Mouse (Mus musculus) small intestine, adult 2 months (tissue): Measurements from ENCODE around the gene Tsc2. TPM values are rescaled to one million over a fixed set of nuclear protein-coding genes. Genes with fewer than 3 reads are reported as not detected.

Source experiments
- H3K27ac ChIP-seq: fragments of 200-500 bp; 2 replicates; pipeline ENCODE4 v1.5.1; 2012; ENCODE audit warnings: low read depth, low read length, control low read depth, inconsistent platforms; ENCODE audit not compliant: insufficient read depth
- H3K27me3 ChIP-seq: fragments of 200-500 bp; 2 replicates; pipeline ENCODE4 v1.6.1; 2012; ENCODE audit warnings: mild to moderate bottlenecking, moderate library complexity, low read length, inconsistent platforms; ENCODE audit not compliant: control insufficient read depth, insufficient read depth
- H3K36me3 ChIP-seq: fragments of 200-500 bp; 2 replicates; pipeline ENCODE4 v1.6.1; 2012; ENCODE audit warnings: mild to moderate bottlenecking, low read length, control low read depth, inconsistent platforms; ENCODE audit not compliant: control insufficient read depth, insufficient read depth
- H3K4me1 ChIP-seq: fragments of 200-500 bp; 2 replicates; pipeline ENCODE4 v1.6.1; 2012; ENCODE audit warnings: low read length, inconsistent platforms, mixed read lengths; ENCODE audit not compliant: control insufficient read depth, insufficient read depth, insufficient read length
- H3K4me3 ChIP-seq: fragments of 200-500 bp; 2 replicates; pipeline ENCODE4 v1.5.1; 2012; ENCODE audit warnings: low read depth, mild to moderate bottlenecking, control low read depth, inconsistent platforms, low read length, moderate library complexity
- CTCF ChIP-seq: fragments of 200-500 bp; IDR thresholded peaks from 2 replicates; pipeline ENCODE4 v1.5.1; 2012; ENCODE audit warnings: low read depth, mild to moderate bottlenecking, control low read depth, inconsistent platforms, low read length, moderate library complexity, mixed read lengths; ENCODE audit not compliant: insufficient replicate concordance, insufficient read length; ENCODE audit errors: extremely low read depth
- POLR2A ChIP-seq: fragments of 200-500 bp; IDR thresholded peaks from 2 replicates; pipeline ENCODE4 v1.6.1; 2012; ENCODE audit warnings: low read depth, mild to moderate bottlenecking, control low read depth, inconsistent platforms, low read length, moderate library complexity
- WGBS: fragments of 180-500 bp; shearing (Covaris S2); methylation state at CpG from one replicate; pipeline ENCODE4 v1.1.7; 2018; 5-methylcytosine and 5-hydroxymethylcytosine counted together
- polyA plus RNA-seq: library from polyadenylated mRNA; depleted of rRNA; stranded (reverse); fragments of >200 nt; gene quantifications from 2 replicates; pipeline ENCODE4 v1.2.3, GENCODE M21; 2012

Gene Tsc2
- polyA plus RNA-seq, 1 experiment: 83.5 TPM

GRCm38 (mm10) chr17:24583599-24584460 lies 48.6 kb downstream of the Tsc2 start:
- no peak for TF ChIP-seq CTCF
- TF ChIP-seq POLR2A: no peak
- H3K27me3 ChIP-seq: no peaks in the 10 kb centered on the region
- H3K36me3 ChIP-seq: peaks cover 51% of the 10 kb centered on the region
- H3K27ac ChIP-seq: no peak overlapping the region
- no peaks in the 10 kb centered on the region for H3K4me1 ChIP-seq
- 75% methylated on average over 5 of the region's 5 CpGs for WGBS
- H3K4me3 ChIP-seq: no peak overlapping the region

DNA sequence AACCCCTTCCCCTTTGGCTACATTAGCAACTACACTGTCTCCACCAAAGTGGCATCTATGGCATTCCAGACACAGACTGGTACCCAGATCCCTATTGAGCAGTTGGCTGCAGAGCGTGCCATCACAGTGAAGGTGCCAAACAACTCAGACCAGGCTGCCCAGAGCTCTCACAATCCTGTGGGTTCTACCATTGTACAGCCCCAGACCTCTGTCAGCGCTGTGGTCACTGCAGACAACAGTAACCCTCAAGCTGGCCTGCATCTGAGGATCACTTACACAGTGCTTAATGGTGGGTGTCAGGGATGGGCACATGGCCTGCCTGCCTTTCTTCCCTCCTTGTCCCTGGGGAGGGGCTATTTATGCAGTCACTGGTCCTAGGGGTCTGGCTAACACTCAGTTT lies 52.1 kb downstream of the Tsc2 start:
- H3K27me3 ChIP-seq: no peaks in the 10 kb centered on the region
- no peak overlapping the region for H3K27ac ChIP-seq
- 96% methylated on average over 2 of the region's 2 CpGs for WGBS
- TF ChIP-seq POLR2A (no peak), CTCF (no peak)
- peaks cover 31% of the 10 kb centered on the region for H3K36me3 ChIP-seq
- H3K4me3 ChIP-seq: no peak overlapping the region
- no peaks in the 10 kb centered on the region for H3K4me1 ChIP-seq

GRCm38 (mm10) chr17:24579532-24579931 lies 52.9 kb downstream of the Tsc2 start:
- no peaks in the 10 kb centered on the region for H3K4me1 ChIP-seq
- H3K27ac ChIP-seq: no peak overlapping the region
- H3K36me3 ChIP-seq: peaks cover 31% of the 10 kb centered on the region
- no peak overlapping the region for H3K4me3 ChIP-seq
- 93% methylated on average over 3 of the region's 3 CpGs for WGBS
- TF ChIP-seq CTCF (no peak), POLR2A (no peak)
- no peaks in the 10 kb centered on the region for H3K27me3 ChIP-seq

DNA sequence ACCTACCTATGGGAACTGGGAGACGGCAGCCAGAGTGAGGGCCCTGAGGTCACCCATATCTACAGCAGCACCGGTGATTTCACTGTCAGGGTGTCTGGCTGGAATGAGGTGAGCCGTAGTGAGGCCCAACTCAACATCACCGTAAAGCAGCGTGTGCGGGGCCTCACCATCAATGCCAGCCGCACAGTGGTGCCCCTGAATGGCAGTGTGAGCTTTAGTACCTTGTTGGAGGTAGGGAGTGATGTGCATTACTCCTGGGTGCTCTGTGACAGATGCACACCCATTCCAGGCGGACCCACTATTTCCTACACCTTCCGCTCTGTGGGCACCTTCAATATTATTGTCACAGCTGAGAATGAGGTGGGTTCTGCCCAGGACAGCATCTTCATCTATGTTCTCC lies 58.6 kb downstream of the Tsc2 start:
- TF ChIP-seq POLR2A: no peak
- no peak for TF ChIP-seq CTCF
- Histone ChIP-seq H3K27ac (no peak overlapping the region), H3K4me3 (no peak overlapping the region), H3K27me3 (no peaks in the 10 kb centered on the region), H3K4me1 (no peaks in the 10 kb centered on the region), H3K36me3 (peaks cover 31% of the 10 kb centered on the region)
- WGBS: 92% methylated on average over 9 of the region's 9 CpGs

DNA sequence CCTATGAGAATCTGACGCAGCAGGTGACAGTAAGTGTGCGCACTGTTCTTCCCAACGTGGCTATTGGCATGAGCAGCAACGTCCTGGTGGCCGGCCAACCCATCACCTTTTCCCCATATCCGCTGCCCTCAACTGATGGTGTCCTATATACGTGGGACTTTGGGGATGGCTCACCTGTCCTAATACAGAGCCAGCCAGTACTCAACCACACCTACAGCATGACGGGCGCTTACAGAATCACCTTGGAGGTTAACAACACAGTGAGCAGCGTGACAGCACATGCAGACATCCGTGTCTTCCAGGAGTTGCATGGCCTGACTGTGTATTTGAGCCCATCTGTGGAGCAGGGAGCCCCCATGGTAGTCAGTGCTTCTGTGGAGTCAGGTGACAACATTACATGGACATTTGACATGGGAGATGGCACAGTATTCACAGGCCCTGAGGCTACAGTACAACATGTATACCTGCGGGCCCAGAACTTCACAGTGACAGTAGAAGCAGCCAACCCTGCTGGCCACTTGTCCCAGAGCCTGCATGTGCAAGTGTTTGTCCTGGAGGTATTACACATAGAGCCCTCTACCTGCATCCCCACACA lies 59.7 kb downstream of the Tsc2 start:
- Histone ChIP-seq H3K36me3 (peaks cover 33% of the 10 kb centered on the region), H3K27me3 (no peaks in the 10 kb centered on the region), H3K4me1 (no peaks in the 10 kb centered on the region), H3K4me3 (no peak overlapping the region), H3K27ac (no peak overlapping the region)
- TF ChIP-seq POLR2A (no peak), CTCF (no peak)
- WGBS: 96% methylated on average over 12 of the region's 12 CpGs

- WGBS: 86% methylated on average over 4 of the region's 4 CpGs
- H3K4me3 ChIP-seq: no peak overlapping the region
- H3K4me1 ChIP-seq: peaks cover 5% of the 10 kb centered on the region
- H3K36me3 ChIP-seq: peaks cover 30% of the 10 kb centered on the region
- TF ChIP-seq POLR2A (no peak), CTCF (no peak)
- H3K27me3 ChIP-seq: no peaks in the 10 kb centered on the region
- no peak overlapping the region for H3K27ac ChIP-seq
Measured at GRCm38 (mm10) chr17:24569837-24570236, 62.6 kb downstream of the Tsc2 start.

GRCm38 (mm10) chr17:24567034-24567779 lies 65.2 kb downstream of the Tsc2 start:
- TF ChIP-seq POLR2A: no peak
- TF ChIP-seq CTCF: no peak
- Histone ChIP-seq H3K27ac (no peak overlapping the region), H3K4me3 (no peak overlapping the region), H3K27me3 (no peaks in the 10 kb centered on the region), H3K4me1 (peaks cover 5% of the 10 kb centered on the region), H3K36me3 (peaks cover 26% of the 10 kb centered on the region)
- WGBS: 39% methylated on average over 8 of the region's 8 CpGs
